Mouse (Mus musculus): ENCODE data around the gene Foxd4.

- TF ChIP-seq POLR2A (IDR thresholded peaks at IDR 0.05; ENCODE audit: insufficient read depth, low read depth, low read length) (no peak), CTCF (IDR thresholded peaks at IDR 0.05) (no peak), EP300 (IDR thresholded peaks at IDR 0.05; ENCODE audit: insufficient read depth, low read depth, low read length) (no peak)
These were observed 3.7 kb downstream of the Foxd4 start for GRCm38 (mm10) chr19:24897006-24897895.

Data from heart, adult 2 months (tissue).